Mouse (Mus musculus) urinary bladder, adult 18-20 months (tissue): Measurements from ENCODE around the gene Krtap1-4.
"Not testable (repeated sequence)": the region's sequence is repeated elsewhere in the genome, so short reads cannot be mapped to it uniquely, and the experiment has no call there.

Source experiments
- DNase-seq, 2 experiments: peaks; one replicate each; pipeline ENCODE4 v3.0.0; 2022; ENCODE audit warnings: low spot score in 2 of 2, mixed read lengths in 2 of 2

Krtap1-4 gene

DNA sequence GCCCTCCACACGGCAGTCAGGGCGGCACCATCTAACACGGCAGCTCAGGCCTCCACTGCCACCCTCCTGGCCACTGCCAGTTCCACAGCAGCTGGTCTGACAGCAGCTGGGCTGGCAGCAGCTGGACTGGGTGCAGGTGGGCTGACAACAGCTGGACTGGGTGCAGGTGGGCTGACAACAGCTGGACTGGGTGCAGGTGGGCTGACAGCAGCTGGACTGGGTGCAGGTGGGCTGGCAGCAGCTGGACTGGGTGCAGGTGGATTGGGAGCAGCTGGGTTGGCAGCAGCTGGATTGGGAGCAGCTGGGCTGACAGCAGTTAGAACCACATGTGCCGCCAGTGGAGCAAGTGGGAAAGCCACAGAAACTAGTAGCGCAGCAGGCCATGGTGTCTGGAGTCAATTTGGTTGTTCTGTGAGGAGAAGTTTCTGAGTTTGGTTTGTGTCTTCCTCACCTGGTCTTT lies at the start of gene Krtap1-4:
Gene Krtap1-4 (minus strand): TSS at position 410 of the 460 bp plus-strand sequence.
- DNase-seq: no peak

DNA sequence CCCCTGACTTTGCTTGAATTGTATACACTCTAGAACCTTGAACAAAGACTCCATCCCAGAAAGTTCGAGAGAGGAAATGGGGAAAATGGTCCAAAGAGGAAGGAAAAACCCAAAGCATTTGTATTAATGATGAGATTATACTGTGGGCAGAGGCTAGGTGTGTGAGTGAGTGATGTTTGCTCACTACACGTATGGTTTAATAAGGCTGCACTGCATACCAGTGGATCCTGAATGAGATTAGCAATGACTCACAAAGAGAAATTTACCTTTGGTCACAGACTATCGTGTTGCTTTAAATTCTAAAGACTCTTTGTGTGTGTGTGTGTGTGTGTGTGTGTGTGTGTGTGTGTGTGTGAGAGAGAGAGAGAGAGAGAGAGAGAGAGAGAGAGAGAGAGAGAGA lies 47.4 kb upstream of the Krtap1-4 start:
- DNase-seq: no peak

DNA sequence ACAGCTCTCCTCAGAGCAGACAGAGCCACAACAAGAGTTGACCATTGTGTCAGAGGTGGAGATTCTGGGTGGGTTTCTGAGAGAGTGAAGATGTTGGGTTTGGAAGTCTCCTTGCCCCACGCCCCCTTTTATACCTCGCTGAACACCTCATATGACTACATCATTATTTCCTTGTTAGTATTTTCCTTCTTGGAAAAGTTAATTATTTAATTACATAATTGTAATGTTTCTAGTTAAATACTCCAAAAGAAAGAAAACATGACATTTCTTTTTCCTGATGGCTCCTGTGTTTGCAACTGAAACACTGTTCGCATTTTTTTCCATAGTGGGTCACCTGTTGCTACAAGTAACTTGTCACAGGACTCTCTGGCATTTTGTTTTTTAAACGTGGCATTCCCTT lies 44.7 kb upstream of the Krtap1-4 start, which contains the start of gene Krtap4-1:
Gene Krtap4-1 (minus strand): TSS at position 101 of the 400 bp plus-strand sequence.
- no peak for DNase-seq

DNA sequence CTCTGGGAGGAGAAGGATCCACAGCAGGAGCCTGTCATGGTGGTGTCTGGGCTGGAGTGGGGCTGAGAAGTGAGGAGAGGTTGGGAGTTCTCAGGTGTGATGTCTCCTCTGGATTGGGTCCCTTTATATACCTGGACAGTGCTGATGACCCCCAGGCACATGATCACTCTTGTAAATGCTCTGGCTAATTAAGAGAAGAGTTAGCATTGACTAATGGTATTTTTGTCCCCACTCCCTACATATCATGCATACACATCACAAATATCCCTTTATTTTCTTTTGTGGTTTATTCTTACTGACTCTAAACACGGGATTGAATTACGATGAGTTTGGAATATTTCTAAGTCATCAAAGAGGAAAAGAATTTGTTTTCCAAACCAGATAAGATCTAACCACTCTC lies 36.9 kb upstream of the Krtap1-4 start, which contains the start of gene Gm11562:
Gene Gm11562 (minus strand): TSS at position 101 of the 400 bp plus-strand sequence.
- no peak for DNase-seq

DNA sequence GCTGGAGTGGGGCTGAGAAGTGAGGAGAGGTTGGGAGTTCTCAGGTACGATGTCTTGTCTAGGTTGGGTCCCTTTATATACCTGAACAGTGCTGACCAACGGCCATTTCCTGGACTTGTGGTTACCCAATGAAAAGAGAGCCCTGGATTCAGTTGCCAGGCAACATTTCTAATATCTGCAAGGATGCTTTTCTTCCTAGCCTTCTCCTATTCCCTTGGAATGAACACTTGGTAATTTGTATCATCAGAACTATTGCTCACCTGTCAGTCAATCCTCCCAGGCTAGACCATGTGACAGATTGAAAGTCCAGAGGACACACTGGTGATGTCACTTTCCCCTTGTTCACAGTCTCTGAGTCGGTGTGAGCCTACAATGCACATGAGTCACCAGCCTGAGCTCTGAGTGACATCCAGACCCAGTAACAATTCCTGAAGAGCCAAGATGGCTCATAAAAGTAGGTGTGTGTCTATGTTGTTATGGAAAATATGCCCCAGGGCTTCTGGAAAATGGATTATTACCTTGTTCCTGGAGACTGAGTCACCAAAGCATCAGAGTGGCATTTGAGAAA lies 31.4 kb upstream of the Krtap1-4 start, which contains the start of gene Krtap2-4:
Gene Krtap2-4 (minus strand): TSS at position 51 of the 568 bp plus-strand sequence.
- DNase-seq: no peak

DNA sequence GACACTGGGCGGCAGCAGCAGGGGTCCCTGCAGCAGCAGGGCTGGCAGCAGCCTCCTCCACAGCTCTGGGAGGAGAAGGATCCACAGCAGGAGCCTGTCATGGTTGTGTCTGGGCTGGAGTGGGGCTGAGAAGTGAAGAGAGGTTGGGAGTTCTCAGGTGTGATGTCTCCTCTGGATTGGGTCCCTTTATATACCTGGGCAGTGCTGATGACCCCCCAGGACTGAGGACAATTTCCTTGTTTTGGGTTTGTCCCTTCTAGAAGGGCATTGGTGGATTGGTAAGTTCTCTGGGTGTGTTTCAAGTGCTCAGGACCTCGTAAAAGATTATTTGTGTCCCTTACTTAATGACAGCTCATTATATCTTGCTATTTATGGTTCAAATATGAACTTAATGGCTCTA lies 26.6 kb upstream of the Krtap1-4 start, which contains the start of gene Gm11937:
Gene Gm11937 (minus strand): TSS at position 101 of the 400 bp plus-strand sequence.
- not testable (repeated sequence) for DNase-seq

DNA sequence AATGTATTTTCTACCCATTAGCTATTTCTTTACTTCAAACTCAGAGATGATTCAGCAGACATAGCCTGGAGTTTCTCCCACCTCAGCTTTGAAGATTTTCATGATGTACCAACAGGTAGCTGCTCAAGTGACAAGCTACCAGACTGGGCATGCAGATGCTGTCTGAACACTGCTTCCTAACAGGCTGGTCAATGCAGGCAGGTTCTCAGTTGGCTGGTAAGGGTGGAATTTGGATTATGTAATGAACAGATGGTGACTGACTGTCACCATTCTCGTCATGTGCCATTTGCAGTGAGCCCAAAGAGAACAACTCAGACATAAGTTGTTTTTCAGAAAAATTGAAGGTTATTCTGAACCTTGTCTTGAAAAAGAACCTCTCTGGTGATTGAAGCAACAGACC lies 25.7 kb upstream of the Krtap1-4 start:
- DNase-seq: no peak

DNA sequence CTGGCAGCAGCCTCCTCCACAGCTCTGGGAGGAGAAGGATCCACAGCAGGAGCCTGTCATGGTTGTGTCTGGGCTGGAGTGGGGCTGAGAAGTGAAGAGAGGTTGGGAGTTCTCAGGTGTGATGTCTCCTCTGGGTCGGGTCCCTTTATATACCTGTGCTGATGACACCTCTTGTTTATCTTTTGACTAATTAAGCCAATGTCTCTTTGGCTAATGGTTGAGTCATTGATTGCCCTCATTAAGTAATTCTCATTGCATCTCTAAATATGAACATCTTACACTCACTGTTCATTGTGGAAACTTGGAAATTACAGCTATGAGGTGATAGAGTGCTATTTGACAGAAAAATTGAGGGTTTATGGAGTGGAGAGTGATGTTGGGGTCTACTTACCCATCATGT lies 19.8 kb upstream of the Krtap1-4 start, which contains the start of gene Gm11938:
Gene Gm11938 (minus strand): TSS at position 101 of the 400 bp plus-strand sequence.
- DNase-seq: not testable (repeated sequence)

DNA sequence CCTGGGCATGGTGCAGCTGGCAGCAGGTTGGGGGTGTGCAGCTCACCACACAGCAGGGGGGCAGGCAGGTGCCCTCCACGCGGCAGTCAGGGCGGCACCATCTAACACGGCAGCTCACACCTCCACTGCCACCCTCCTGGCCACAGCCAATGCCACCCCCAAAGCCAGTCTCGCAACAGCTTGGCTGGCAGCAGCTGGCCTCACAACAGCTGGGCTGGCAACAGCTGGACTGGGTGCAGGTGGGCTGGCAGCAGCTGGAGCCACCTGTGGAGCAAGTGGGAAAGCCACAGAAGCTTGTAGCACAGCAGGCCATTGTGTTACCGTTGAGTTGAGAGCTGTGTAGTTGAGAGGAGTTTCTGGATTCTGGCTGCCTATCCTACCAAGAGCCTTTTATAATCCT lies 14.3 kb upstream of the Krtap1-4 start, which contains the start of gene Krtap9-3:
Gene Krtap9-3 (minus strand): TSS at position 364 of the 400 bp plus-strand sequence.
- not testable (repeated sequence) for DNase-seq

DNA sequence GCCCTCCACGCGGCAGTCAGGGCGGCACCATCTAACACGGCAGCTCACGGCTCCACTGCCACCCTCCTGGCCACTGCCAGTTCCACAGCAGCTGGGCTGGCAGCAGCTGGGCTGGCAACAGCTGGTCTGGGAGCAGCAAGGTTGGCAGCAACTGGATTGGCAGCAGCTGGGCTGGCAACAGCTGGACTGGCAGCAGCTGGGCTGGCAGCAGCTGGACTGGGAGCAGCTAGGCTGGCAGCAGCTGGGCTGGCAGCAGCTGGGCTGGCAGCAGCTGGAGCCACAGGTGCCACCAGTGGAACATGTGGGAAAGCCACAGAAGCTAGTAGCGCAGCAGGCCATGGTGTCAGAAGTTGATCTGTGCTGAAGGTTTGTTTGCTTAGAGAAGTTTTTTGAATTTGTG lies 7.5 kb upstream of the Krtap1-4 start, which contains the start of gene Krtap1-3:
Gene Krtap1-3 (minus strand): TSS at position 359 of the 400 bp plus-strand sequence.
- no peak for DNase-seq

DNA sequence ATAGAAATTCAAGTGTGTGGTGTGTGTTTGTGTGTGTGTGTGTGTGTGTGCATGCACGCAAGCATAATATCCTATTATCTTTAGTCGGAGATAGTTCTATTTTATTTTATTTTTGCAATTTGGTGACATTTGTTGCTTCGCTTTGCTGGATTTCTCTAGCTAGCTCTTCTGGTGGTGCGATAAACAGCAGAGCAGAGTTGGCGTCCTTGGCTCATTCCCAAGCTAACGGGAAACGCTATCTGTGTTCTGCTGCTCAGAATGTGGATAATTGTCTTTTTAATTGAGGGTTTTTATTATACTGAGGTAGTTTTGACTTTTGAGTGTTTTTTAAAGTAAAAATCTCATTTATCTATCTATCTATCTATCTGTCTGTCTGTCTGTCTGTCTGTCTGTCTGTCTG lies 1.6 kb upstream of the Krtap1-4 start:
- DNase-seq: no peak

DNA sequence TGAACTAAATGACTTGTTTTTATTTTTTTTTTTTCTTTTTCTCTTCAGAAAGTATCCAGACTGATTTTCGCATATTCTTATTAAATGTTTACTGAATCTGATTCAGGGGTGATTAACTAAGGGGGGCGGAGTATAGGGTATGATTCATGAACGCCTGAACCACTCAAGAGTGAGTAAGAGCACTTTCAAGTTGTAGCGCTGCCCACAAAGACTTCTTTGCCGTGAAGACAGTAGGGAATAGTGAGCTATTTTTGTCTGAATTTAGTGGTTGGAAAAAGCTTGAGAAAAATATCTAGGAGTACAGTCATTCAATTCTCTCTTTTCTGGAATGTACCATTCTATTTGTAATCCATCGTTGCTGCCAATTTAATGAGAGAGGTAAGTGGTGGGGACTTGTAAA lies 1.9 kb downstream of the Krtap1-4 start:
- DNase-seq: no peak

DNA sequence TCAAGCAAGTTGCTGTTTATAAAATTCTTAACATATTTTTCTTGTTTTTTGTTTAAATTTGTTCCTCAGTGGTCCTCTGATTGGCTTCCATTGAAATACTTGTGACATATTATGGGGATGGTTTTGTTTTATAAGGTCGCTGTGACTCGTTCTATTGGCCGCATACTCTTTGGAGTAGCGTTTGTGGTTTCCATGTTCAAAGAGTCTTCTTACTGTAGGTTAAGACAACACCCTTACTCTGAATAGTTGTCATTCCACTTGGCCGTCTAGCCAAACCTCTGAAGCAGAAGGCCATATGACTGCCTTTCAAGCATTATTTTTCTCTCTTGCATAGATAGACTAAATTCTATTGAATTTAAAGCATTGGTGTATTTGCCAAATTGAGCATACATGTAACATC lies 2.4 kb downstream of the Krtap1-4 start:
- DNase-seq: no peak

DNA sequence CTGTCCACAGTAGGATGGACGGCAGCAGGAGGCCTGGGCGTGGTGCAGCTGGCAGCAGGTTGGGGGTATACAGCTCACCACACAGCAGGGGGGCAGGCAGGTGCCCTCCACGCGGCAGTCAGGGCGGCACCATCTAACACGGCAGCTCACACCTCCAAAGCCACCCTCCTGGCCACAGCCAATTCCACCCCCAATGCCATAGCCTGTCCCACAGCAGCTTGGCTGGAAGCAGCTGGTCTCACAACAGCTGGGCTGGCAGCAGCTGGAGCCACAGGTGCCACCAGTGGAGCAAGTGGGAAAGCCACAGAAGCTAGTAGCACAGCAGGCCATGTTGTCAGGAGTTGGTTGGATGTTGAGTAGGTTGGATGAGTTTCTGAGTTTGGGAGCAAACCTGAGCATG lies 2.8 kb downstream of the Krtap1-4 start, which contains the start of gene Krtap1-5:
Gene Krtap1-5 (minus strand): TSS at position 381 of the 400 bp plus-strand sequence.
- DNase-seq: no peak

DNA sequence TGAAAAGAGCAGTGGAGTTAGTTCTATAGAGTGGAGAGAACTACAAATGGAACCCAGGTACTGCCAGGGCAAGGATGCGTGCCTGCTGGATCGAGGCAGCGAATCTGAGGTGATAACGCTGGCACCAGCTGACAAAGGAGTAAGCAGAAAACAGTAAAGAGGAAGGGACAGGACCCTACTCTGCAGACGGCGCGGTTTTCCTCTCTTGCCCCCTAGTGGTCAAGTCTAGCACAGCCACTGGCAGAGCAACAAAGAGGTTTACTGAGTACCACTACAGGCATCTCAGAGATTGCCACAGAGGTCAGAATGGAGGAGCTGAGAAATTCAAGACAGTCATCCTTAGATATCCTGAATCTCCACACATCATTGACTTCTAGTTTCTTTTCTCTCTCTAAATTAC lies 9.3 kb downstream of the Krtap1-4 start:
- peak; percentile 50 to 52 for DNase-seq

DNA sequence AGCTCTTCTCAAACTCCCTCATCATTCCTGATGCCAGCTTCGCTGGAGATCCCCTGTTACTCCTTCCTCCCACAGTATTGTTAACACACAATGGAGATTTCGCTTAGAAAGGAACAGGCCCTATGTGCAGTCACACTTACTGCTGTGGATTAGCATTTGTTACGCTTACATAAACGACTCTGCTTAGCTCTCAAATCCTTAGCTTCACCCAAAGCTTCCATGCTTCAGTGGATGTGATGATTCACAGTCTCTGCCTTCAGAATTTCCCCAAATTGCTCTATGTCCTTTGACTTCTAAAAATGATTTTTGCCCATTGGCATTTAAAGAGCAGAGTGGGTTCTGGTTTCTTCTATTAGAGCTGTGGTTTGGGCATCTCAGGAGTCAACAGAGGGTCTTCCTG lies 10.3 kb downstream of the Krtap1-4 start:
- DNase-seq: no peak

DNA sequence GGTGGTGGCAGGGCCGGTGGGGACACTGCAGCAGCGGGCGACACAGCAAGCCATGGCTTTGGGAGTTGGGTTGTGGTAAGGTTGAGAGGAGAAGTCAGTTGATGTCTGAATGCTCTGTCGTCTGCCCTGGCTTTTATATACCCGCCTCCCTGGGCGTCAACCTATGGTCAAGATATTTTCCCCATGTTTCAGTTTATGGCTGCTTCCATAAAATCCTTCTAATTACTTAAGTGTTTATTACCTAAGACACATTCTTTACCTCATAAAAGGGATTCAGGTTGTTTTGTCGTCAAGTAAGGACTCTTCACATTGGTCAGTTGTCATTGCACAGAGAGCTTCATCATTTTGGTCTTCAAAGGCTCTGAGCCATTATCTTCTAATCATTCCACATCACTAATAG lies 16.9 kb downstream of the Krtap1-4 start, which contains the start of gene Krtap3-1:
Gene Krtap3-1 (minus strand): TSS at position 101 of the 400 bp plus-strand sequence.
- DNase-seq: no peak

DNA sequence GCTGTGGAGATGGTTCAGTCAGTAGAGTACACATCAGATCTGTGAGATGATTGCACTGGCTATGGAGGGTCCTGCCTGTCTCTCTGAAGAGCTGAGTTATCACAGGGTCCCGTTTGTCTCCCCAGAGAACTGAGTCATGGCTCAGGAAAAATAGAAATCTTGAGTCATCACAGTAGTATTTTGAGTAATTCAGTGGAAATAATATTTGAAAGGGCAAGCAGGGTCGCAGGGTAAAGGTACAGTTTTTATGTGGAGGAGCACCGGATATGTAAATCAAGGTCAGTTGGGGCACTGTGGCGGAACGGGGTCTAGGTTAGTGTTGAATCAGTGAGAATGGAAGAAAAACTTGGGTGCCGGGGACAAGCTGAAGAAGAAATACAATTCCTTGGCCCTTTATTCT lies 20.9 kb downstream of the Krtap1-4 start:
- no peak for DNase-seq

DNA sequence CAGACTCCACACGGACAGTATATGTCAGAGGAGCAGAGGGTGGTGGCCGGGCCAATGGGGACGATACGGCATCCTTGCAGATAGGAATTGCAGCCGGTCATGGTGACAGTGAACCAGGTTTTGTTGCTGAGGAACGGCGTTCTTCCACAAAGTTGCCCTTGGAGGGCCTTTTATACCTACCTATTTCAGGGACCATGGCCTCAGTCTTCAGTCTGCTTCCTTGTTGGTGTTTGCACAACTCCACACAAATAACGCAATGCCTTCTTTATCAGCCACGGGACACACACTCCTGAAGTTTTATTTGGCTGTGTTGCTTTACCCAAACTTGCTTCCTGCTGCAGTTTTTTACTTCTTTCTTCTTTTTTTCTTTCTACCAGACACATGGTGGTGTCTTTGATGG lies 24.1 kb downstream of the Krtap1-4 start, which contains the start of gene Gm11939:
Gene Gm11939 (minus strand): TSS at position 101 of the 400 bp plus-strand sequence.
- no peak for DNase-seq

DNA sequence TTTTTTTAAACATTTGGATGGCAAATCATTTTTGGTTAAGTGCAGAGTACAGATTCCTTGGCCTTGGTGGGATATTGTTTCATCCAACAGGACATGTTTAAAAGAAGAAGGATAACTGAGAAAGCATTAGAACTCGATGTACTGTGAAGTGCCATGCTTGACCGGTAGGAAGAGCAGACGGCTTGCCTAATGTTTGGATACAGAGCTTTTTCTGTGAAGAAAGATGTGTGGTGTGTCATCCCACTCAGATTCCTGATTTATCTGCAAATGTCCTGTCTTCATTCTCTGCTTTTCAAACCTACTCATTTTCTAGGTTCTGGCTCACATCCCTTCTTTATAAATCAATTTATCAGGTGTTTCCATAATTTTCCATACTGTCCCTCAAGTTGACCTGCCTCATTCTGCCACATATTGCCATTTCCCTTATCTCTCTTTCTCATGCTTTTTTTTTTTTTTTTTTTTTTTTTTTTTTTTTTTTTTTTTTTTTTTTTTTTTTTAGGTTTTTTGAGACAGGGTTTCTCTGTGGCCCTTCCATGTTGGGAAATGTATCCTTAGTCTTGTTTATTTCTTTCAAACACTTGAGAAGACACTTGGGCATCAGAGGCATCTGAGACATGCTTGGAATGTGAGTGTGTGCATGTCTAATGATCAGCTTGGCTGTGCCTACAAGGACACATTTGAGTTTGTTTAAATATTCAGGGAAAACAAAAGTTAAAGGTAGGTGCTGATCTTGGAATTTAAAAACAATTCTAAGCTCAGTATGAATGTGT lies 25.3 kb downstream of the Krtap1-4 start:
- no peak for DNase-seq

DNA sequence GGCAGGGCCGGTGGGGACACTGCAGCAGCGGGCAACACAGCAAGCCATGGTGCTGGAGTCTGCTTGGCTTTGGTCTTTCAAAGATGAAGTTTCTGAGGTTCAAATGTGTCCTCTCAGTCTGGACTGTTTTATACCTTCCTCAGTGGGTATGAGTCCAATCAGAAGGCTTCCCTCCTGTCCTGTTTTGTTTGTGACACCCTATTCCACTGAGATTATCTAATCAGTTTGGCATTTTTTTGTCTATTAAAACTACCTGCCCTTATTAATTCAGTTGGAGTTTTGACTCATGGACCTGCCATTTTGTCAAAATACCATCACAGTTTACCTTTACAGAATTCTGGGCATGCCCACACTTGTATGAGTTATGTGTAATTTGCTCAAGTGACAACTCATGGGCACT lies 26.7 kb downstream of the Krtap1-4 start, which contains the start of gene Krtap3-2:
Gene Krtap3-2 (minus strand): TSS at position 101 of the 400 bp plus-strand sequence.
- no peak for DNase-seq

DNA sequence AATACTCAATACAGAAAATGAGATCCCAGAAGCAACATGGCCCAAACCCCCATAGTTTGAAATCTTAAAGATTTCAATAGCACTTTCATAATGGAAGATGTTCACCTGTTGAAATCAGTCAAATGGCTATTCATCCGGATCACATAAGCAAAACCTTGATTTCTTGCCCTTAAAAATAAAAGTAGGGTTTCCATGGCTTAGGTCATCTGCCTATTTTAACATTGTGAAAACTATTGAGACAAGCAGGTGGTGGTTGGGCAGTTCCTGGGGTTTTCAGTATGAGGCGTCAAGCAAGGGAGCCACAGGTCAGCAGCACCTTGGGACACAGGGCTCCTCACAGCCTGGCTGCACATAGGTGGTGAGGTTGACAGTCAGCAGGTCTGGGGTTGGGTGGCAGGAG lies 27.3 kb downstream of the Krtap1-4 start:
- DNase-seq: no peak
